Mouse (Mus musculus) lung, embryonic 14.5 days (tissue): ENCODE results near the gene Cfap52. TPM values are rescaled to one million over a fixed set of nuclear protein-coding genes. Genes with fewer than 3 reads are reported as not detected.

Source experiments
- ATAC-seq: fragments of 200-750 bp; cut with Nextera tagmentation; 2 replicates; pipeline ENCODE4 v1.8.0; 2017; ENCODE audit warnings: mild to moderate bottlenecking, moderate TSS enrichment, moderate library complexity; ENCODE audit not compliant: insufficient read depth
- DNase-seq: peaks from one replicate; pipeline ENCODE4 v3.0.0-alpha.2; 2015
- H3K27ac ChIP-seq: fragments of 300-500 bp; sonication (generic); 2 replicates; pipeline ENCODE4 v1.5.1; 2014; ENCODE audit warnings: low read depth, mild to moderate bottlenecking, moderate library complexity
- H3K27me3 ChIP-seq: fragments of 300-500 bp; sonication (generic); 2 replicates; pipeline ENCODE4 v1.6.1; 2014; ENCODE audit warnings: low read length, control low read depth; ENCODE audit not compliant: insufficient read depth
- H3K36me3 ChIP-seq: fragments of 300-500 bp; sonication (generic); 2 replicates; pipeline ENCODE4 v1.6.1; 2014; ENCODE audit warnings: control low read depth; ENCODE audit not compliant: insufficient read depth
- H3K4me1 ChIP-seq: fragments of 300-500 bp; sonication (generic); 2 replicates; pipeline ENCODE4 v1.6.1; 2014; ENCODE audit warnings: antibody characterized with exemption, control low read depth; ENCODE audit not compliant: insufficient read depth
- H3K4me2 ChIP-seq: fragments of 300-500 bp; sonication (generic); 2 replicates; pipeline ENCODE4 v1.6.1; 2014; ENCODE audit warnings: mild to moderate bottlenecking
- H3K4me3 ChIP-seq: fragments of 300-500 bp; sonication (generic); 2 replicates; pipeline ENCODE4 v1.5.1; 2014; ENCODE audit warnings: low read depth, low read length
- H3K9ac ChIP-seq: fragments of 300-500 bp; sonication (generic); 2 replicates; pipeline ENCODE4 v1.6.1; 2014
- H3K9me3 ChIP-seq: fragments of 300-500 bp; sonication (generic); 2 replicates; pipeline ENCODE4 v1.6.1; 2016; ENCODE audit warnings: low read depth, low read length, control low read depth
- CTCF ChIP-seq: IDR thresholded peaks from 2 replicates; pipeline ENCODE4 v1.5.1; 2016; ENCODE audit warnings: antibody characterized with exemption, low read depth
- WGBS: fragments of 180-500 bp; shearing (Covaris S2); extraction: QIAGEN DNeasy Blood & Tissue Kit; methylation state at CpG from one replicate; pipeline ENCODE4 v1.1.7; 2014; 5-methylcytosine and 5-hydroxymethylcytosine counted together
- polyA plus RNA-seq: library from polyadenylated mRNA; unstranded; fragments of >200 nt; fragmentation: Nextera tagmentation; extraction: Ambion mirVana; gene quantifications from 2 replicates; pipeline ENCODE4 v1.2.1, GENCODE M21; 2014

Cfap52 gene
- 0.97 and 1.2 TPM in 2 replicates for polyA plus RNA-seq

GRCm38 (mm10) chr11:67965242-67965883 is at the start of gene Cfap52:
Gene Cfap52, minus strand, starts transcription at chr11:67965651.
- ATAC-seq: peak; percentile 67; the same call in 1 of the 2 replicates
- peak within 1 kb of the TSS; percentile 64 for H3K4me3 ChIP-seq
- 6% methylated on average over 15 of the region's 15 CpGs for WGBS
- H3K9ac ChIP-seq: peak within 1 kb of the TSS; percentile 76
- H3K9me3 ChIP-seq: no peaks in the 10 kb centered on the region
- H3K27me3 ChIP-seq: no peaks in the 10 kb centered on the region
- H3K4me1 ChIP-seq: no peaks in the 10 kb centered on the region
- peak within 1 kb of the TSS; percentile 85 for H3K4me2 ChIP-seq
- H3K36me3 ChIP-seq: peaks cover 6% of the 10 kb centered on the region; the same call in 1 of the 2 replicates
- peak within 1 kb of the TSS; percentile 55 for H3K27ac ChIP-seq
- TF ChIP-seq CTCF: no peak
- DNase-seq: peak; percentile 91

GRCm38 (mm10) chr11:68012207-68012606 is 46.8 kb upstream of the Cfap52 start:
- Histone ChIP-seq H3K9ac (no peak overlapping the region), H3K27ac (no peak overlapping the region), H3K9me3 (no peaks in the 10 kb centered on the region), H3K4me2 (no peak overlapping the region), H3K27me3 (no peaks in the 10 kb centered on the region), H3K4me3 (no peak overlapping the region), H3K36me3 (no peaks in the 10 kb centered on the region), H3K4me1 (no peaks in the 10 kb centered on the region; the same call in 1 of the 2 replicates)
- TF ChIP-seq CTCF: no peak
- ATAC-seq (no peak), DNase-seq (no peak)
- 77% methylated on average over 7 of the region's 7 CpGs for WGBS

GRCm38 (mm10) chr11:68009377-68009776 is 43.9 kb upstream of the Cfap52 start:
- TF ChIP-seq CTCF: no peak
- peaks cover 12% of the 10 kb centered on the region for H3K4me1 ChIP-seq
- no peak for DNase-seq
- H3K9ac ChIP-seq: no peak overlapping the region
- ATAC-seq: no peak
- no peak overlapping the region for H3K4me2 ChIP-seq
- H3K27me3 ChIP-seq: no peaks in the 10 kb centered on the region
- WGBS: 57% methylated on average over 5 of the region's 5 CpGs
- H3K9me3 ChIP-seq: no peaks in the 10 kb centered on the region
- H3K4me3 ChIP-seq: no peak overlapping the region
- no peaks in the 10 kb centered on the region for H3K36me3 ChIP-seq
- no peak overlapping the region for H3K27ac ChIP-seq

GRCm38 (mm10) chr11:68007645-68008044 is 42.2 kb upstream of the Cfap52 start:
- Histone ChIP-seq H3K27me3 (no peaks in the 10 kb centered on the region), H3K9me3 (no peaks in the 10 kb centered on the region), H3K9ac (no peak overlapping the region), H3K4me3 (no peak overlapping the region), H3K4me1 (peaks cover 12% of the 10 kb centered on the region), H3K36me3 (no peaks in the 10 kb centered on the region), H3K27ac (no peak overlapping the region), H3K4me2 (no peak overlapping the region)
- DNase-seq: no peak
- 32% methylated on average over 6 of the region's 6 CpGs for WGBS
- TF ChIP-seq CTCF: no peak
- no peak for ATAC-seq

- TF ChIP-seq CTCF: no peak
- WGBS: 12% methylated on average over 8 of the region's 8 CpGs
- Histone ChIP-seq H3K36me3 (no peaks in the 10 kb centered on the region), H3K27me3 (no peaks in the 10 kb centered on the region), H3K4me2 (no peak overlapping the region), H3K27ac (0 out of 2 replicates have a peak overlapping the region, but pooled peaks have one; percentile 0), H3K4me3 (no peak overlapping the region), H3K9ac (no peak overlapping the region), H3K4me1 (peaks cover 12% of the 10 kb centered on the region), H3K9me3 (no peaks in the 10 kb centered on the region)
- DNase-seq (peak; percentile 41), ATAC-seq (no peak)
Measured at GRCm38 (mm10) chr11:68006216-68006789, 40.9 kb upstream of the Cfap52 start.

- Histone ChIP-seq H3K4me2 (no peak overlapping the region), H3K36me3 (no peaks in the 10 kb centered on the region), H3K4me1 (peaks cover 12% of the 10 kb centered on the region), H3K9ac (no peak overlapping the region), H3K4me3 (no peak overlapping the region), H3K27me3 (no peaks in the 10 kb centered on the region), H3K9me3 (no peaks in the 10 kb centered on the region), H3K27ac (no peak overlapping the region)
- peak; percentile 24; the same call in 1 of the 2 replicates for ATAC-seq
- peak; percentile 96 for TF ChIP-seq CTCF
- DNase-seq: peak; percentile 87
- WGBS: 20% methylated on average over 6 of the region's 6 CpGs
Measured at GRCm38 (mm10) chr11:68004191-68004590, 38.7 kb upstream of the Cfap52 start.

- 64% methylated on average over 5 of the region's 5 CpGs for WGBS
- peak; percentile 64 for DNase-seq
- no peaks in the 10 kb centered on the region for H3K36me3 ChIP-seq
- no peak overlapping the region for H3K4me2 ChIP-seq
- H3K27ac ChIP-seq: no peak overlapping the region
- H3K27me3 ChIP-seq: no peaks in the 10 kb centered on the region
- H3K9ac ChIP-seq: no peak overlapping the region
- no peaks in the 10 kb centered on the region for H3K4me1 ChIP-seq
- no peak for ATAC-seq
- no peaks in the 10 kb centered on the region for H3K9me3 ChIP-seq
- TF ChIP-seq CTCF: peak; percentile 63
- H3K4me3 ChIP-seq: no peak overlapping the region
Measured at GRCm38 (mm10) chr11:67999629-68000028, 34.2 kb upstream of the Cfap52 start.
